Mouse (Mus musculus) adrenal gland, postnatal 10 days (tissue): Measurements from ENCODE around the gene Smpd3. TPM values are rescaled to one million over a fixed set of nuclear protein-coding genes. Genes with fewer than 3 reads are reported as not detected.

Experiments
- DNase-seq: peaks from one replicate; pipeline ENCODE4 v3.0.0; 2021; ENCODE audit warnings: mixed read lengths
- total RNA-seq, 2 experiments: library from RNA; stranded (reverse); gene quantifications; 2 replicates each; pipeline ENCODE4 v1.2.3; 2021

Gene Smpd3
- total RNA-seq, 2 experiments from 2014 or later = 9.9 to 12.6 TPM

DNA sequence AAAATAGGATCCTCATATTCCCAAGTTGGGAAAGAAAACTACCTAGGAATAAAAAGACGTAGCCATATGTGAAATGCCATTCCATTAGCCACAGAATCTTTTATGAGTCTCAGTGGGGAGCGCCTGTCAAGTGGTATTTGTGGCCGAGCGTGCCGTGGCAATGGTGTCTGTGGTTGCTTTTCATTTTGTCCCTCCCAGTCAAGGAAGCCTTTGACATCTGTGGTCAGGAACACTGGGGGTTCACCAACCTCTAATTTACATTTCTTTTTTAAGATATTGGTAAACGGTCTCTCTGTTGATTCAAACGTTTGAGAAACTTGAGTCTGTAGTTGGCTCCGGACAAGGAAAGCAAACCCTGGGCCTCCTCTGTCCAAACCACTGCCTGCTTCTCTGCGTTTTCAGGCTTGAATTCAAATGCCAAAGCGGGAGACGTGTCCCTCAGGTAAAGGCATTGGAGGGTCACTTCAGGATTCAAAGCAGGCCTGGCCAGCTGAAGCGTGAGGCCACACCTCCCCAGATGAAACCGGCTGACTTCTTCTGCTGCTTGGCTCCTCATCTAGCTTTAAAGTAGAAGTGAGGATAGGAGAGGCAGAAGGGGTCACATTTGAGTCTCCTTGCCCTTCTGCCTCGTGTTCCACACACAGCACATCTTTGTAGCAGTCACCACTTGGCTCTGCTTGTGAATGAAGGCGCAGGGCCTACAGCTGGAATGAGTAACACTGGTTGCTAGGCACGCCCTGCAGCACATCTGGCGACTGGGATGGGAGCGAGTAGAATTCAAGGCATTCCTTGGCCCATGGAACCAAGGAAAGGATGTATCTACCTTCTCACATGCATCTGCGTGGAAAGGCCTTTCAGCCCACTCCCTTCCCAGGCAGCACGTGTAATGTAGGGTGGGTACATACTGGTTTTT lies 45.0 kb downstream of the Smpd3 start:
- no peak for DNase-seq

- no peak for DNase-seq
These were observed 48.3 kb downstream of the Smpd3 start for GRCm38 (mm10) chr8:106289464-106289863.

DNA sequence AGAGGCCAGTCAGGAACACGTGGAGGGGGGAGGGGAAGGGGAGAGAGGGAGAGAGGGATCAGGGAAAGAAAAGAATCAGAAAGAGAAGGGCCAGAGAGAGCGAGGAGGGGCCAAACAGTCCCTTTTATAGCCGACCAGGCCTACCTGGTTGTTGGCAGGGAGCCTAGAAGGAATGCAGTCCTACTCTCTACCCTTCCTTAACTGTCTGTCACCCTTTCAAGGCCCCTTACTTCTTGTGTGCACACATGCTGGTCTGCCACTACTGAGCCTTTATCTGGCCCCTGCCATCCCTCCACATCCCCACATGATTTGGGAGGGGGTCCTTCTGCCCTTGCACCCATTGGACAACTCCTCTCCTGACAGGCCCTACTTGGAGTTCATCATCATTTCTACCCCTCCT lies 49.1 kb downstream of the Smpd3 start:
- no peak for DNase-seq

DNA sequence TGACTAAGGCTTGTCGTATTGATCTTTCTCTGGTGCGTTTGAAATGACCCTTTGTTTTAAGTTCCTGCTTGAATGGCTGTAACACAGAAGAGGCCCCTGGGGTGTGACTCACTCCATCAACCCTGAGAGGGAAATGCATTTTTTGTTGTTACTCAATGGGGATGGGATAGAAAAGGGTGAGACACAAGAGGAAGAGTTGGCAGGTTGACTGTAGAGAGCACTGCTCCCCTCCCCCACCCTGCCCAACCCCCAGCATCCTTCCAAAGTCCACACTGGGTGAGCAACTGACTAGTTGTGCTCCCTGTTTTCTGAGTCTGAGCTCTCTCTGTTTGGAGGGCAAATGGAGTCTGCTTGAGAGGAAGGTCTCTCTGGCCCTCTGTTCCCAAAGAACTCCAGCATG lies 50.3 kb downstream of the Smpd3 start:
- DNase-seq = no peak

DNA sequence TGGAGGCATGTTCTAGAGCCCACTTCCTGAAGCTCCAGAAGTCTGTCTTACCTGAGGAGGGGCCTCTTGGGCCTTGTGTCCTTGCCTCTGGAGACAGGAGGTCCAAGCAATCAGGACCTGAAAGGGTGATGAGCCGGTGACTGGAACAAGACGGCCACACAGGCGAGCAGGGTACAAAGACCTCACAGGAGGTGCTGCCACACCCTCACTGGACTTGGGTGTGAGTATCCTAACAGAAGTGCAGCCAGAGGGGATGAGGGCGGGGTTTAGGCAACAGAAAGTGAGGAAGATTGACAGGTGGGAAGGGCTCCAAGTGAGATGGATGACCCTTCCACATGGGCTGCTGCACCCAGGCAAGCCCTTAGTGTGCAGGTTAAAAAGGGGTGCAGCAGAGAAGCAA lies 56.9 kb downstream of the Smpd3 start:
- no peak for DNase-seq

- no peak for DNase-seq
These were observed 57.6 kb downstream of the Smpd3 start for GRCm38 (mm10) chr8:106280154-106280553.

DNA sequence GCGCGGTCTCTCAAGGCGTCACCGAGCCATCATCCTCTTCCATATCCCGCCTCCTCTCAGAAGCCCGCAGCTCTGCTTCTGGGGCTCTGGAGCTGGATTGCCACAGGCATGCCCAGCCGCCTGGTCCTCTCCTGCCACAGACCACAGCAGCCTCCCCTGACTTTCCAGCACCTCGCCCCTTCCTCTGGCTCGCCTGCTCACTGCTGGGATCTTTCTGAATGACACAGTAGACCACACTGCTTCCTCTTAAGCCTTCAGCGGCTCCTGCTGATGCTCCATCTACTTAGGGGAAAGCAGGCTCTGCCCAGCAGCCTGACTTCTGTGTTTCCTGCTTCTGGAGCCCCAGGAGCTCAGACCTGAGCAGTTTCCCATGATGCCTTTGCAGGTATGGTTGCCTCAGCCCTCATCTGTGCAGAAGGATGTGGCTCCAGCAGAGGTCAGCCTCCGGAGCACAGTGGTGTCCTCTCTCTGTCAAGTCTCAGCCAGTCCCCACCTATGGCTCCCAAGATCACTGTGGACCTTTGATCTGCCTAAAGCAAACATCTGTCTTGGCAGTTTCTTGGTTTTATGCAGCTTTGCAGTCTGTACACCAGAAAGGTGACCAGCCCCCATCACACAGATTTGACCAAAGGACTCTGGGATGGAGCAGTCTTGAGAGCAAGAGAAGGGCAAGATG lies 59.3 kb downstream of the Smpd3 start:
- DNase-seq = no peak

GRCm38 (mm10) chr8:106276709-106277317 lies 61.0 kb downstream of the Smpd3 start:
- no peak for DNase-seq

GRCm38 (mm10) chr8:106273468-106273867 lies 64.3 kb downstream of the Smpd3 start:
- DNase-seq = no peak

DNA sequence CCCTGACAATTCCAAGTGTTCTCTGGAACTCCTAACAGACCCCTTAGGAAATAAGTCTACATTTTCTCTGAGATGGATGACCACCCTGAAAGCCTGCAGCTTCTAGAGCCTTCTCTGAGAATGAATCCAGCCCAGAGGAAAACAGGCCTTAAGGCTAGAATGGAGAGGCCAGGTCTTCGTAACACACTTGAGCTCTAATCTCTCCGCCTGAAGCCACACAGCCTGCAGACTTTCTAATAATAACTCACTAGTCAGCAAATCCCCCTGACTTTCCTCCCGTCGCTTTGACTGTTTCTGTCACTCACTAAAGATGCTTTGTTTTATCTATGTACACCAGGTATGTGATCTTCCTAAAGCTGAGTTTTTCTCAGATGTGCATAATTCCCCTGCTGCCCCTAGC lies 66.4 kb downstream of the Smpd3 start:
- no peak for DNase-seq

- DNase-seq = no peak
These were observed 67.0 kb downstream of the Smpd3 start for GRCm38 (mm10) chr8:106270804-106271203.

GRCm38 (mm10) chr8:106268710-106269346 lies 69.0 kb downstream of the Smpd3 start:
- DNase-seq = no peak

- no peak for DNase-seq
These were observed 72.4 kb downstream of the Smpd3 start for GRCm38 (mm10) chr8:106265398-106265797.

- no peak for DNase-seq
These were observed 73.9 kb downstream of the Smpd3 start for GRCm38 (mm10) chr8:106263928-106264327.

DNA sequence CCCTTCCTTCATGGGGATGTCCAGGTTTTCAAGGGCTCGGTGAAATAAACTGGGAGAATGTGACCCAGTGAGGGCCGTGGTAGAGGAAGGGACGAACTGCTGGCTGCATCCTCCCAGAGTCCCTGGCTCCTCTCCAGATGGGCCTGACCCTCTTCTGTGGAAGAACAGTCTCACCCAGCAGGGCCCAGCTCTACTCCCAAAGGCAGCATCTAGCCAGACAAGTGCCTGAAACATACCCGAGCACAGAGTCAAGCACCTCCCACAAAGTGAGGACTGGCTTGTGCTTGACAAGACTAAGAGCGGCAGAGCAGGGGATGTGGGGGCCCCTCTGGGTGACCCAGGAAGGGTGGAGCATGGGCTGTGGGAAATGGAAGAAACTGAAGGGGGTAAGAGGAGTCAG lies 75.4 kb downstream of the Smpd3 start:
- no peak for DNase-seq

GRCm38 (mm10) chr8:106260894-106261293 lies 76.9 kb downstream of the Smpd3 start:
- DNase-seq = no peak

DNA sequence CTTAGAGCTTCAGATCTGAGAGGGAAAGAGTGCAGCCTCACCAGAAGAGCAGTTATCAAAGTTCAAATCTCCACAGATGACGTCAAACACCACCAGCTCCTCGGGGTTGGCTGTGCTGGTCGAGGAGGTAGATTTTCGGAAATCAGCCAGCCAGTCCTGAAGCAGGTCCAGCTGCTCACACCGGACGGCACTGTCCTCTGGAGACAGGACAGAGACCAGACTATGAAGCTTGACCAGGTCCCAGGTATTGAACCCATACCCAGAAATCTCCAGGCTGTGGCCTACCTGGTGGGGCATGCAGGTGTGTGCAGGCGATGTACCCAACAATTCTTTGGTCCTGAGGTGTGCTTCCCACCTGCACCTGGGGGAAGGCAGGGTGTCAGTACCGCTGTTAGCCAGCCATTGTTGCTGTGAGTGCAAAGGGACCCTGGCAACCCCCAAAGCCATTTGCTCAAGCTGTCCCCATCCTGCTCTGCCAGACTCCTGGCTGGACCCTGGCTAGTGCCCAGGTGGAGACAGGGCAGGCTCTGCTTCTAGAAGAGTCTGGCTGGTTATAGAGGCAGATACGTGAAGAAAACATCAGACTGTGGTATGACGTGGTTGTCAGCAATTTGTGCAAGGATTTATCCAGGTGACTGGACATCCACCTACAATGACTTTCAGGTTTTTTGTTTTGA lies 78.1 kb downstream of the Smpd3 start:
- DNase-seq = no peak

- peak; percentile 31 for DNase-seq
These were observed 79.6 kb downstream of the Smpd3 start for GRCm38 (mm10) chr8:106258169-106258568.

DNA sequence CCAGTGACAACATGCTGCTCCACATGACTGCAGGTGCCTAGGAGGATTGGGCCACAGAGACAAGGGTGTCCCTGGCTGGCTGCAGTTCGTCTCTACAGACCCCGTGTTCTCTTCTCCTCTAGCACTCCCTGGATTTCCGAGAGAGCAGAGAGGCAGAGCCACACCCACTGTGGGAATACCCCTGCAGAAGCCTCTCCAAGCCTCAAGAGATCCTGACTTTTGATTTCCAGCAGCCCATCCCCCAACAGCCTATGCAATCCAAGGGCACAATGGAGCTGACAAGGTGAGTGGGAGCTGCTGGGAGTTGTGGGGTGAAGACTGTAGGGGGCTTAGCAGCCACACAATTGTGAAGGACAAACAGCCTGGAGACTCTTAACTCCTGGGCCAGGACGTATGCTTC lies 87.6 kb downstream of the Smpd3 start:
- DNase-seq = no peak

DNA sequence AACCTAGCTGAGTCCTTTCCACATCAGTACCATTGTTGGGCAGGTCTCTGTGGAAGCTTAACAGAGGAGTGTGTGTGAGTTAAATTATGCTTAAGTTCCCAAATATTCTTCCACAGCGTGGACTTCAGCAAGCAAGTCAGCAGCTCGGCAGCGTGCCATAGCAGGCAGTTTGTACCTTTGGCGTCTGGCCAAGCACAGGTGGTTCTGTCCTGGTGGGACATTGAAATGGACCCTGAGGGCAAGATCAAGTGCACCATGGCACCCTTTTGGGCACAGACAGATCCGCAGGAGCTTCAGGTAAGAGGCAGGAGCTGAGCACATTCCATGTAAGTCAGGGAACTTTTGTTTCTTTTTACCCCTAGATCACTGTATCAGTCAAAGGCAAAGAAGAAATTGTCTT lies 100.7 kb downstream of the Smpd3 start:
- DNase-seq = no peak

GRCm38 (mm10) chr8:106234567-106235261 lies 103.1 kb downstream of the Smpd3 start:
- DNase-seq = no peak
